Mouse (Mus musculus): ENCODE results near the gene Adam11. TPM values are rescaled to one million over a fixed set of nuclear protein-coding genes. Genes with fewer than 3 reads are reported as not detected.

Adam11 gene
- polyA plus RNA-seq, 1 experiment from 2014 or later, result 9.1 TPM

DNA sequence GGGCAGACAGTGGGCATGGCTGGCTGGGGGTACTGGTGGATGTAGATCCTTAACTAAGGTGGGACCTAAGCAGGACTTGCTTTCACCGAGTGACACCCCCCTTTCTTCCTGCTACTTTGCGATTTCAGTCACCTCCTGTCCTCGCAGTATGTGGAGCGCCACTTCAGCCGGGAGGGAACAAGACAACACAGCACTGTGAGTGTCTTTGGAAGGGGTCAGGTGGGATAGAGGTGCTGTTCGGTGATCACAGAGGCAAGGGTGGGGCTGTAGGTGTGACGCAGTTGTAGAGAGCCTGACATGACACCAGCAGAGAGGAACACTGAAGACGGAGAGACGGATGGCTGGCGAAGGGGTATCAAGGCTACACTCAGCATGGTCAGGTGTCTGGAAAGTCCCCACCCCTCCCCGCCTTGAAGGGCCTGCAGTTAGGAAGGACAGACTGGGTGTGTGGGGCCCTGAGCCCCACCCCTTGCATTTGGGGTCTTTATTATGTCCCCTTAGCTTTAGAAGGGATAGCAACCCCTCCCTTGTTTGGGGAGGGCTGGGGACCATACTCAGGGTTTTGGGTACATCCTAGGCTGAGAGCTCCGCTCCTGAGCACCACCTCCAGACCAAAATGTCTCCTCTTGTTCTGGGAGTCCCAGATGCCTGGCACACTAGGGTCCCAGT lies 8.9 kb downstream of the Adam11 start:
- Histone ChIP-seq H3K9me3 (replicated peaks) (no peaks in the 10 kb centered on the region), H3K27me3 (replicated peaks) (peaks cover 23% of the 10 kb centered on the region), H3K4me2 (peak overlapping the region; percentile 7; the same call in 1 of the 2 replicates), H3K27ac (ENCODE audit: poor library complexity, severe bottlenecking) (peak overlapping the region; percentile 39), H3K4me3 (no peak overlapping the region), H3K36me3 (no peaks in the 10 kb centered on the region), H3K9ac (0 out of 2 replicates have a peak overlapping the region, but pooled peaks have one; percentile 22), H3K4me1 (replicated peaks) (peaks cover 35% of the 10 kb centered on the region)
- WGBS, result 71% methylated on average over 12 of the region's 12 CpGs
- ATAC-seq (ENCODE audit: insufficient number of reproducible peaks, low FRiP score), result no peak

GRCm38 (mm10) chr11:102770662-102771435 lies 9.6 kb downstream of the Adam11 start:
- peaks cover 23% of the 10 kb centered on the region for H3K27me3 ChIP-seq (replicated peaks)
- H3K9ac ChIP-seq, result peak overlapping the region; percentile 22; the same call in 1 of the 2 replicates
- WGBS, result 27% methylated on average over 15 of the region's 15 CpGs
- peaks cover 41% of the 10 kb centered on the region for H3K4me1 ChIP-seq (replicated peaks)
- H3K9me3 ChIP-seq (replicated peaks), result no peaks in the 10 kb centered on the region
- no peak overlapping the region for H3K4me3 ChIP-seq
- peak overlapping the region; percentile 7; the same call in 1 of the 2 replicates for H3K4me2 ChIP-seq
- peak overlapping the region; percentile 39 for H3K27ac ChIP-seq (ENCODE audit: poor library complexity, severe bottlenecking)
- H3K36me3 ChIP-seq, result no peaks in the 10 kb centered on the region
- no peak for ATAC-seq (ENCODE audit: insufficient number of reproducible peaks, low FRiP score)

DNA sequence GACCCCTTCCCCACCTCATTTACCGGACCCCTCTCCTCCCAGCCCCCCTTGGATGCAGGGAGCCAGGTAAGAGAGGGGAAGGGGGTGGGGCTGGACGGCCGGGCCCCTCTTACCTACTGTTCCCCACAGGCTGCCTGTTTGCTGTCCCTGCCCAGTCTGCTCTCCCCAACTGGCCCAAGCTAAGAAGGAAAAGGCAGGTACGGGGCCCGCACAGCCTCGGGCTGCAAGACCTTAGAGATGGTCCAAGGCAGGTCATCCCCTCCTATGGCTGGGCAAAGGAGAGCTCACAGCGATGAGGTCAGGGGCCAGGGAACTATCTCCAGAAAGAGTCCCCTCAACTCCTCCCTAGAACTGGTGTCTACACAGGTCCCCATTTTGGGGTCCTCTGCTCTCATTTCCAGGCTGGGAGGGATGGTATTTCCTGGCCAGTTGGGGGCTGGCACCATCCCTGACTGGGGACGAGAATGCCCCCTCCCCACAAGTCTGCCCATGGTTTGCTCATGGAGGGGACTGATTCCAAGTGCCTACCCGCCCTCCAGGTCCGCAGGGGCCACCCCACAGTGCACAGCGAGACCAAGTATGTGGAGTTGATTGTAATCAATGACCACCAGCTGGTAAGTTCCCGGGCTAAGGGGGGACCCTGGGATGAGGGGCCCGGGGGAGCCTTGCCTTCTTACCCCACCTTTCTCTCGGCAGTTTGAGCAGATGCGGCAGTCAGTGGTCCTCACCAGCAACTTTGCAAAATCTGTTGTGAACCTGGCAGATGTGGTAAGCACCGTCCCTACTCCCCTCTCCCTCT lies 10.9 kb downstream of the Adam11 start:
- peaks cover 23% of the 10 kb centered on the region for H3K27me3 ChIP-seq (replicated peaks)
- H3K9ac ChIP-seq, result no peak overlapping the region
- no peak overlapping the region for H3K4me2 ChIP-seq
- H3K27ac ChIP-seq (ENCODE audit: poor library complexity, severe bottlenecking), result no peak overlapping the region
- peaks cover 6% of the 10 kb centered on the region; the same call in 1 of the 2 replicates for H3K36me3 ChIP-seq
- no peak for ATAC-seq (ENCODE audit: insufficient number of reproducible peaks, low FRiP score)
- no peaks in the 10 kb centered on the region for H3K9me3 ChIP-seq (replicated peaks)
- H3K4me1 ChIP-seq (replicated peaks), result peaks cover 40% of the 10 kb centered on the region
- no peak overlapping the region for H3K4me3 ChIP-seq
- 24% methylated on average over 16 of the region's 16 CpGs for WGBS

DNA sequence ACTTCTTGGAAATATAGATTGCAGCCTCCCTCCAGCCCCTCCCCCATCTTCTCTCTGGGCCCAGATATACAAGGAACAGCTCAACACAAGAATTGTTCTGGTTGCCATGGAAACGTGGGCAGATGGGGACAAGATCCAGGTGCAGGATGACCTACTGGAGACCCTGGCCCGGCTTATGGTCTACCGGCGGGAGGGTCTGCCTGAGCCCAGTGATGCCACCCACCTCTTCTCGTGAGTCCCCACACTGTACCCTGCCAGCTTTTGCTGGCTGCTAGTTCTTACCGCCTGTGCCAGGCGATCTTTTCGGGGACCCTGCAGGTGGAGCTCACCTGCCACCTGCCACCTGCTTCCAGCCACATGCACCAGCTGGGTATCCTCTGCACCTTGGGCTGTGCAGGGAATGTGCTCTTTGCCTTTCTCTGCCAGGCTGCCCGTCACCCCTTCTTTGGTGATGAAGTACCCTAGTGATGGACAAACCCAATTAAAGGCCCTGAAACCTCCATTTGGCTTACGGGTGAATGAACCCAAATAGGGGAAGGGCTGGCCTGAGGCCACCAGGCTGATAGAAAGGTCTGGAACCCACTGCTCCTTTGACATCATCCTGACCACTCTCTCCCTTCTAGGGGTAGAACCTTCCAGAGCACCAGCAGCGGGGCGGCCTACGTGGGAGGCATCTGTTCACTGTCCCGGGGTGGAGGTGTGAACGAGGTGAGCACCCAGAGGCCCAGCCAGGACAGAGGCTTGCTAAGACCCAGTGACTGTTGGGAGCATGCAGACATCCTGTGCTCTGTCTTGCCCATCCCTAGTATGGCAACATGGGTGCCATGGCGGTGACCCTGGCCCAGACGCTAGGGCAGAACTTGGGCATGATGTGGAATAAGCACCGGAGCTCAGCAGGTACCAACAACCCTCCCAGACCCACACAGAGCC lies 11.8 kb downstream of the Adam11 start:
- peaks cover 6% of the 10 kb centered on the region; the same call in 1 of the 2 replicates for H3K36me3 ChIP-seq
- H3K9ac ChIP-seq, result no peak overlapping the region
- H3K4me1 ChIP-seq (replicated peaks), result peaks cover 37% of the 10 kb centered on the region
- WGBS, result 73% methylated on average over 18 of the region's 18 CpGs
- no peak overlapping the region for H3K4me2 ChIP-seq
- H3K9me3 ChIP-seq (replicated peaks), result no peaks in the 10 kb centered on the region
- H3K27me3 ChIP-seq (replicated peaks), result peaks cover 23% of the 10 kb centered on the region
- no peak overlapping the region for H3K27ac ChIP-seq (ENCODE audit: poor library complexity, severe bottlenecking)
- no peak for ATAC-seq (ENCODE audit: insufficient number of reproducible peaks, low FRiP score)
- no peak overlapping the region for H3K4me3 ChIP-seq

- ATAC-seq (ENCODE audit: insufficient number of reproducible peaks, low FRiP score), result peak; percentile 9
Observed at GRCm38 (mm10) chr11:102773713-102774611, 12.7 kb downstream of the Adam11 start.

GRCm38 (mm10) chr11:102774621-102775141 lies 13.4 kb downstream of the Adam11 start:
- 2% methylated on average over 25 of the region's 25 CpGs for WGBS
- peak overlapping the region; percentile 70 for H3K9ac ChIP-seq
- peak overlapping the region; percentile 97 for H3K4me2 ChIP-seq
- H3K36me3 ChIP-seq, result peaks cover 6% of the 10 kb centered on the region; the same call in 1 of the 2 replicates
- peaks cover 52% of the 10 kb centered on the region for H3K4me1 ChIP-seq (replicated peaks)
- H3K4me3 ChIP-seq, result peak overlapping the region; percentile 63
- H3K9me3 ChIP-seq (replicated peaks), result no peaks in the 10 kb centered on the region
- ATAC-seq (ENCODE audit: insufficient number of reproducible peaks, low FRiP score), result peak; percentile 75
- peaks cover 23% of the 10 kb centered on the region for H3K27me3 ChIP-seq (replicated peaks)
- peak overlapping the region; percentile 58; the same call in 1 of the 2 replicates for H3K27ac ChIP-seq (ENCODE audit: poor library complexity, severe bottlenecking)

More at GRCm38 (mm10) chr11:102773713-102774611, 12.7 kb downstream of the Adam11 start:
- no peaks in the 10 kb centered on the region for H3K9me3 ChIP-seq (replicated peaks)
- H3K4me3 ChIP-seq, result peak overlapping the region; percentile 63
- H3K4me1 ChIP-seq (replicated peaks), result peaks cover 46% of the 10 kb centered on the region
- peak overlapping the region; percentile 70 for H3K9ac ChIP-seq
- H3K4me2 ChIP-seq, result peak overlapping the region; percentile 97
- H3K27me3 ChIP-seq (replicated peaks), result peaks cover 23% of the 10 kb centered on the region
- H3K27ac ChIP-seq (ENCODE audit: poor library complexity, severe bottlenecking), result peak overlapping the region; percentile 58
- H3K36me3 ChIP-seq, result peaks cover 6% of the 10 kb centered on the region; the same call in 1 of the 2 replicates
- under 1% methylated on average over 46 of the region's 46 CpGs for WGBS

GRCm38 (mm10) chr11:102777598-102777997 lies 16.4 kb downstream of the Adam11 start:
- H3K27me3 ChIP-seq (replicated peaks), result peaks cover 7% of the 10 kb centered on the region; the same call in 1 of the 2 replicates
- H3K9ac ChIP-seq, result peak overlapping the region; percentile 62
- WGBS, result 29% methylated on average over 21 of the region's 21 CpGs
- H3K36me3 ChIP-seq, result peaks cover 6% of the 10 kb centered on the region; the same call in 1 of the 2 replicates
- peak; percentile 8; the same call in 1 of the 2 replicates for ATAC-seq (ENCODE audit: insufficient number of reproducible peaks, low FRiP score)
- H3K9me3 ChIP-seq (replicated peaks), result no peaks in the 10 kb centered on the region
- peaks cover 51% of the 10 kb centered on the region for H3K4me1 ChIP-seq (replicated peaks)
- peak overlapping the region; percentile 32 for H3K4me3 ChIP-seq
- peak overlapping the region; percentile 65 for H3K4me2 ChIP-seq
- no peak overlapping the region for H3K27ac ChIP-seq (ENCODE audit: poor library complexity, severe bottlenecking)

DNA sequence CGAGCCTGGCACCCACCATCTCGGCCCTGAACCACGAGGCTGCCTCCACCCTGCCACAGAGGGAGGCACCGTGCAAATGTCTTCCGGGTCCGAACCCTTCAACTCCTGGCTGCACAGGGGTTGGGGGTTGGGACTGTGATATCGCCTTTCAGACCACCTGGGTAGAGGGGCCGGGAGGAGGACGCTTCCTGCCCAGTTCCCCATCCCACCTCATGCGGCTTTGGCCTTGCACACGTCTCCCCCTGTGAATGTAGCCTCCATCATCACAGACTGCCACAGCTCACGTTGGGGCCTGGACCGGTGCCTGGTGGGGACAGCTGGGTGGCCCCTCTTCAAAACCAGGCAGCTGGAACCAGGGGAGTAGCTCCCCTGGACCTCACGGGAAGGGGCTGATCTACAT lies 16.9 kb downstream of the Adam11 start:
- 31% methylated on average over 14 of the region's 14 CpGs for WGBS
- peak overlapping the region; percentile 65 for H3K4me2 ChIP-seq
- peak overlapping the region; percentile 32; the same call in 1 of the 2 replicates for H3K4me3 ChIP-seq
- H3K9ac ChIP-seq, result peak overlapping the region; percentile 62
- peaks cover 57% of the 10 kb centered on the region for H3K4me1 ChIP-seq (replicated peaks)
- H3K36me3 ChIP-seq, result peaks cover 6% of the 10 kb centered on the region; the same call in 1 of the 2 replicates
- H3K27me3 ChIP-seq (replicated peaks), result 0 out of 2 replicates have a peak, but pooled peaks cover 3% of the 10 kb centered on the region
- no peak for ATAC-seq (ENCODE audit: insufficient number of reproducible peaks, low FRiP score)
- no peak overlapping the region for H3K27ac ChIP-seq (ENCODE audit: poor library complexity, severe bottlenecking)
- H3K9me3 ChIP-seq (replicated peaks), result no peaks in the 10 kb centered on the region

DNA sequence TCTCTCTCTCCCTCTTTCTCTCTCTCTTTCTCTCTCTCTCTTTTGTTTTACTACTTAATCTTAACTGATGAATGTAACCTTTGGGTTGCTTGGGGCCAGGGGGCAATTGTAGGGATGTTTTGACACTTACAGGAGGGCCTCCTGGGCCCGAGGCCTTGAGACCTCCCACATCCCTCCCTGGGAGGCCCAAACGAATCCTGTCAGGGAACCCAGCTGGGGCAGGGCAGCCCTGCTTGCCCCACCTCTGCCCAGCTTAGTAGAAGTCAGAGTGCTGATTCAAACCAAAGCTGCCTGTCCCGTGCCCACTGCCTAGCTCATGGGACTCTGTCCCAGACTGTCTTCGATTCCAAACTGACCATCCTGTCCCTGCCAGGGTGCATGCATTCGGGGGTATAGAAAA lies 17.4 kb downstream of the Adam11 start:
- Histone ChIP-seq H3K36me3 (peaks cover 6% of the 10 kb centered on the region; the same call in 1 of the 2 replicates), H3K9me3 (replicated peaks) (no peaks in the 10 kb centered on the region), H3K27me3 (replicated peaks) (no peaks in the 10 kb centered on the region), H3K4me1 (replicated peaks) (peaks cover 61% of the 10 kb centered on the region), H3K4me2 (no peak overlapping the region), H3K9ac (0 out of 2 replicates have a peak overlapping the region, but pooled peaks have one; percentile 33), H3K27ac (ENCODE audit: poor library complexity, severe bottlenecking) (no peak overlapping the region), H3K4me3 (no peak overlapping the region)
- WGBS, result 46% methylated on average over 5 of the region's 5 CpGs
- ATAC-seq (ENCODE audit: insufficient number of reproducible peaks, low FRiP score), result no peak
